8 mouse cellular contexts compared by ENCODE assay signal in genomic region chr10:63026156-63026794, GRCm38 (mm10). TPM values are rescaled to one million over a fixed set of nuclear protein-coding genes. Genes with fewer than 3 reads are reported as not detected.
DNase-seq lines count a peak whose midpoint lies in the region; ATAC-seq and TF ChIP-seq lines count a peak whose summit lies in the region.
"Had no signal": no experiment of that assay in that cellular context is flagged by ENCODE, and none has a peak within 500 bp of the region (broad histone marks: within the 10 kb centered on the region; RNA-seq: fewer than 3 reads in every experiment).

No protein-coding gene starts in this region.

- DNase-seq in R1 (ENCODE audit: low read depth, low spot score): peak; percentile 50
- peak; percentile 87 for DNase-seq in embryo, embryonic 10.5 days (ENCODE audit: low spot score)
- DNase-seq in hindbrain, embryonic 11.5 days (ENCODE audit: low spot score): peak; percentile 77
- DNase-seq in midbrain, embryonic 14.5 days: peak; percentile 91
- DNase-seq in lung, adult 2 months: no peak
- no peak for DNase-seq in lung, postnatal 25 days (ENCODE audit: low spot score)
- DNase-seq in cerebellum, adult 18-20 months: no peak
- DNase-seq: thymus, postnatal 4 days had no signal

- H3K4me3 ChIP-seq in hindbrain, embryonic 11.5 days (ENCODE audit: low read depth, low read length): no peak overlapping the region
- peak overlapping the region; percentile 13; the same call in 1 of the 2 replicates for H3K4me3 ChIP-seq in midbrain, embryonic 14.5 days (replicated peaks; ENCODE audit: low read depth, low read length)
- no peak overlapping the region for H3K4me3 ChIP-seq in lung, adult 2 months (replicated peaks; ENCODE audit: extremely low read depth, low read depth, low read length)

- H3K36me3 ChIP-seq in hindbrain, embryonic 11.5 days (ENCODE audit: control insufficient read depth, insufficient read depth, low read length): no peaks in the 10 kb centered on the region
- H3K36me3 ChIP-seq in midbrain, embryonic 14.5 days (ENCODE audit: control insufficient read depth, insufficient read depth, low read length): no peaks in the 10 kb centered on the region

- peak overlapping the region; percentile 100 for H3K27ac ChIP-seq in hindbrain, embryonic 11.5 days (ENCODE audit: low read depth, low read length)
- peak overlapping the region; percentile 100 for H3K27ac ChIP-seq in midbrain, embryonic 14.5 days (replicated peaks; ENCODE audit: low read depth, low read length)

- peak overlapping the region; percentile 1; the same call in 1 of the 2 replicates for H3K9ac ChIP-seq in hindbrain, embryonic 11.5 days (ENCODE audit: low read depth, low read length)
- peak overlapping the region; percentile 100; the same call in 1 of the 2 replicates for H3K9ac ChIP-seq in midbrain, embryonic 14.5 days (replicated peaks; ENCODE audit: low read length)

- H3K4me1 ChIP-seq in hindbrain, embryonic 11.5 days (replicated peaks; ENCODE audit: control insufficient read depth, insufficient read depth, low read length): no peaks in the 10 kb centered on the region; the same call in 1 of the 2 replicates
- H3K4me1 ChIP-seq in midbrain, embryonic 14.5 days (ENCODE audit: control insufficient read depth, insufficient read depth, low read length): peaks cover 38% of the 10 kb centered on the region
- peaks cover 1% of the 10 kb centered on the region for H3K4me1 ChIP-seq in lung, adult 2 months (ENCODE audit: control insufficient read depth, insufficient read depth, low read length)

- H3K4me2 ChIP-seq in hindbrain, embryonic 11.5 days (replicated peaks; ENCODE audit: low read depth, low read length): peak overlapping the region; percentile 24
- peak overlapping the region; percentile 83 for H3K4me2 ChIP-seq in midbrain, embryonic 14.5 days (ENCODE audit: low read length)

- TF ChIP-seq CTCF in lung, adult 2 months (IDR thresholded peaks at IDR 0.05; ENCODE audit: insufficient read depth, low read length): no peak

- 11% methylated on average over 8 of the region's 8 CpGs for WGBS in hindbrain, embryonic 11.5 days
- under 1% methylated on average over 8 of the region's 8 CpGs for WGBS in midbrain, embryonic 14.5 days
- 62% methylated on average over 8 of the region's 8 CpGs for WGBS in lung, adult 2 months

- TF ChIP-seq POLR2A in lung, adult 2 months (IDR thresholded peaks at IDR 0.05; ENCODE audit: borderline replicate concordance, extremely low read depth, low read depth, low read length): no peak

- ATAC-seq in hindbrain, embryonic 11.5 days (ENCODE audit: low FRiP score): peak; percentile 38; the same call in 1 of the 2 replicates
- no peak for ATAC-seq in midbrain, embryonic 14.5 days (ENCODE audit: low FRiP score, low TSS enrichment)

- H3K9me3 ChIP-seq in hindbrain, embryonic 11.5 days (ENCODE audit: control insufficient read depth, low read length): no peaks in the 10 kb centered on the region
- no peaks in the 10 kb centered on the region for H3K9me3 ChIP-seq in midbrain, embryonic 14.5 days (ENCODE audit: control insufficient read depth, low read length)

- no peaks in the 10 kb centered on the region for H3K27me3 ChIP-seq in hindbrain, embryonic 11.5 days (ENCODE audit: control insufficient read depth, insufficient read depth, low read length)
- H3K27me3 ChIP-seq in midbrain, embryonic 14.5 days (ENCODE audit: control insufficient read depth, insufficient read depth, low read length): no peaks in the 10 kb centered on the region

RNA-seq across cellular contexts. Expression of gene Pbld2, which starts 2.2 kb away (rescaled TPM):
- 1.3 and 1.5 TPM in 2 replicates for polyA plus RNA-seq in hindbrain, embryonic 11.5 days (2014; fragmentation: Nextera tagmentation; extraction: Ambion mirVana)
- polyA plus RNA-seq in midbrain, embryonic 14.5 days (2014; fragmentation: Nextera tagmentation; extraction: Ambion mirVana): 0.79 and 0.89 TPM in 2 replicates
- polyA plus RNA-seq in lung, adult 2 months (2012; rRNA removed): 1.7 and 2.2 TPM in 2 replicates

RNA-seq across cellular contexts. Expression of gene Hnrnph3, which starts 2.3 kb away (rescaled TPM):
- 163 and 166 TPM in 2 replicates for polyA plus RNA-seq in hindbrain, embryonic 11.5 days (2014; fragmentation: Nextera tagmentation; extraction: Ambion mirVana)
- 101 TPM in 2 replicates for polyA plus RNA-seq in midbrain, embryonic 14.5 days (2014; fragmentation: Nextera tagmentation; extraction: Ambion mirVana)
- polyA plus RNA-seq in lung, adult 2 months (2012; rRNA removed): 14.3 and 27.5 TPM in 2 replicates

RNA-seq across cellular contexts. Expression of gene Pbld1, which starts 33.7 kb away (rescaled TPM):
- 0.78 and 1.2 TPM in 2 replicates for polyA plus RNA-seq in hindbrain, embryonic 11.5 days (2014; fragmentation: Nextera tagmentation; extraction: Ambion mirVana)
- polyA plus RNA-seq in midbrain, embryonic 14.5 days (2014; fragmentation: Nextera tagmentation; extraction: Ambion mirVana): 0.58 and 0.93 TPM in 2 replicates
- 0.71 and 2.2 TPM in 2 replicates for polyA plus RNA-seq in lung, adult 2 months (2012; rRNA removed)

RNA-seq across cellular contexts. Expression of gene Rufy2, which starts 46.3 kb away (rescaled TPM):
- 24.8 and 35.0 TPM in 2 replicates for polyA plus RNA-seq in hindbrain, embryonic 11.5 days (2014; fragmentation: Nextera tagmentation; extraction: Ambion mirVana)
- 59.9 and 60.3 TPM in 2 replicates for polyA plus RNA-seq in midbrain, embryonic 14.5 days (2014; fragmentation: Nextera tagmentation; extraction: Ambion mirVana)
- 2.6 and 4.4 TPM in 2 replicates for polyA plus RNA-seq in lung, adult 2 months (2012; rRNA removed)

Comparison
In these comparisons a context has a peak if more than half of its experiments do, and no peak if none do; other contexts are left out.
1. DNase-seq: peak in R1 (single experiment), embryo, embryonic 10.5 days (single experiment), hindbrain, embryonic 11.5 days (single experiment) and midbrain, embryonic 14.5 days (single experiment); none in lung, adult 2 months (single experiment), lung, postnatal 25 days (single experiment) and cerebellum, adult 18-20 months (0 of 2).